Mouse (Mus musculus) frontal cortex, postnatal 25 days (tissue): ENCODE data around the gene Slc1a3.

ENCODE experiments used
- DNase-seq, 2 experiments: peaks; one replicate each; pipeline ENCODE4 v3.0.0; 2022; ENCODE audit warnings: low spot score in 2 of 2

Gene Slc1a3

GRCm38 (mm10) chr15:8605538-8606188 lies 104.9 kb downstream of the Slc1a3 start:
- no peak for DNase-seq

GRCm38 (mm10) chr15:8602362-8602761 lies 108.2 kb downstream of the Slc1a3 start:
- DNase-seq = no peak

GRCm38 (mm10) chr15:8601312-8602146 lies 109.0 kb downstream of the Slc1a3 start:
- DNase-seq = no peak

- no peak for DNase-seq
These were observed 114.1 kb downstream of the Slc1a3 start for GRCm38 (mm10) chr15:8596375-8596900.

- DNase-seq = no peak
These were observed 115.3 kb downstream of the Slc1a3 start for GRCm38 (mm10) chr15:8595226-8595625.

- DNase-seq = peak; percentile 67 to 81
These were observed 121.0 kb downstream of the Slc1a3 start for GRCm38 (mm10) chr15:8589503-8590116.

GRCm38 (mm10) chr15:8588065-8588464 lies 122.5 kb downstream of the Slc1a3 start:
- DNase-seq = no peak

- DNase-seq = no peak
These were observed 123.7 kb downstream of the Slc1a3 start for GRCm38 (mm10) chr15:8586822-8587281.
